Mouse (Mus musculus): ENCODE measurements around the gene Dtl.

DNA sequence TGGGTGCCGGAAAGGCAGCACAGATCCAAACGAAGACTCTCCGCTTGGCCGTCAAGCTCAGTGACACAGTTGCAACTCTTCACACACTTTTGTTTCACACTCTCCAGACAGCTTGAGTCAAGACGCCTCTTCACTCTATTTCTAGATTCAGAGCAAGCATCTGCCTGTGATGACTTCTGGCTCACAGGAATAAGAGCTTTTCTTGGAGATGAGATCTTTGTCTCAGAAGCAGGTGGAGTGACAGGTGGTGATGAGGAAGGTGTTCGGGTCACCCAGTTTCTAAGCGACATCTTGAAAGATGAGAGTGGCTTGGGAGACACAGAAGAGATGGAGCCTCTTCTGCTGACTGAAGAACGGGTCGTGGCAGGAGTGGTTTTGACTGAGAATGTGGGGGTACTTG, 34.3 kb downstream of the Dtl start:
- TF ChIP-seq HCFC1 (IDR thresholded peaks at IDR 0.05; ENCODE audit: borderline replicate concordance, insufficient read depth, low read length) (no peak), ZC3H11A (IDR thresholded peaks at IDR 0.05; ENCODE audit: borderline replicate concordance, low read depth, low read length) (no peak), MAFK (IDR thresholded peaks at IDR 0.05; ENCODE audit: insufficient read depth, low read depth, low read length) (no peak), ZNF384 (IDR thresholded peaks at IDR 0.05; ENCODE audit: low read depth, low read length) (no peak), CHD2 (IDR thresholded peaks at IDR 0.05; ENCODE audit: low read depth, low read length) (no peak)
